Mouse (Mus musculus) right cerebral cortex, postnatal 10 days (tissue): ENCODE measurements around the gene Svbp.

ENCODE experiments used
- DNase-seq, 2 experiments: peaks; one replicate each; pipeline ENCODE4 v3.0.0; 2021; ENCODE audit warnings: low spot score in 2 of 2

Svbp gene

DNA sequence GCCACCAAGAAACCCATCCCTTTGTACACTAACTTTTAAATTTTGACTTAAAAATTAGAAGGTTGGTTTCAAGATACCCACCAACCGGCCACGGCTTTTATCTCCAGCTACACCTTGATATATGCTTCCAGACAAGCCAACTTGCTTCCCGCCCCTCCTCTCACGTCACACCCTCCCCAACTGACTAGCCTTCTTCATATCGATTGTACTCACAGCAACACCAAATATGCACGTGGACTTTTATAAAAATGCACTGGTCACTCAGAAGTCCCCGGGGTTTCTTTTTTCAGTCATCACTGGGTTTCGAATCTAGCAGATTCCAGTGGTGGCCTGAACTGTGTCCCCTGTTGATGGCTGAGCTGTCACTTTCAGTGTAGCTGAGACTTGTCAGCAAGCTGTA, 4.5 kb upstream of the Svbp start:
- no peak for DNase-seq

DNA sequence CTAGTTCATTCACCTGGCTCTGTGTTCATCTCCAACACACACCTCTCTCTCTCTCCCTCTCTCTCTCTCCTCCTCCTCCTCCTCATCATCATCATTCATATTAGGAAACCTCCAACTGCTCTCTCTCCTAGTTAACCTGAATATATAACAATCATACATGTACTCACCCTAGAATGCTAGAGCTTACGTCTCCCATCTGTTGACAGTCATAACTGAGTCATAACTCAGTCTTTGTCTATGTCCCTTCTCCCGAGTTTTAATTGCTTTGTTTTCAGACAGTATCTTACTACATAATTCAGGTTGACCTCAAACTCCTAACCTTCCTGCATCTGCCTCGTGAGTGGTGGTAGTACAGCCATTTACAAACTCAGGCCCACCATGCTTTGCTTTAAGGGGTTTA, 3.8 kb upstream of the Svbp start:
- DNase-seq = no peak

DNA sequence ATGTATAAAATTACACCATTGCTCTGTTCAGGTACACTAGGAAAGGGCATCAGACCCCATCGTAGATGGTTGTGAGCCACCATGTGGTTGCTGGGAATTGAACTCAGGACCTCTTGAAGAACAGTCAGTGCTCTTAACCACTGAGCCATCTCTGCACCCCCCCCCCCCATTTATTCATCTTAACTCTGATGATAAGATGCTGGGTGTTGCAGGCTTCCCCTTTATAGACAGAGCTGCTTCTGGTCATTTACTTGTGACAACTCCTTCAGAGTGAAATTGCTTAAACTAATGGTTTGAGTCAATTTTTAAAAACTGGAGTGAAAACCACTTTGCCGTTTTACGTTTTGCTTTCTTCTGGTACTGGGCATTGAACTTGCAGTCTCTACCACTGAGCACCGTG, 2.3 kb upstream of the Svbp start:
- no peak for DNase-seq

DNA sequence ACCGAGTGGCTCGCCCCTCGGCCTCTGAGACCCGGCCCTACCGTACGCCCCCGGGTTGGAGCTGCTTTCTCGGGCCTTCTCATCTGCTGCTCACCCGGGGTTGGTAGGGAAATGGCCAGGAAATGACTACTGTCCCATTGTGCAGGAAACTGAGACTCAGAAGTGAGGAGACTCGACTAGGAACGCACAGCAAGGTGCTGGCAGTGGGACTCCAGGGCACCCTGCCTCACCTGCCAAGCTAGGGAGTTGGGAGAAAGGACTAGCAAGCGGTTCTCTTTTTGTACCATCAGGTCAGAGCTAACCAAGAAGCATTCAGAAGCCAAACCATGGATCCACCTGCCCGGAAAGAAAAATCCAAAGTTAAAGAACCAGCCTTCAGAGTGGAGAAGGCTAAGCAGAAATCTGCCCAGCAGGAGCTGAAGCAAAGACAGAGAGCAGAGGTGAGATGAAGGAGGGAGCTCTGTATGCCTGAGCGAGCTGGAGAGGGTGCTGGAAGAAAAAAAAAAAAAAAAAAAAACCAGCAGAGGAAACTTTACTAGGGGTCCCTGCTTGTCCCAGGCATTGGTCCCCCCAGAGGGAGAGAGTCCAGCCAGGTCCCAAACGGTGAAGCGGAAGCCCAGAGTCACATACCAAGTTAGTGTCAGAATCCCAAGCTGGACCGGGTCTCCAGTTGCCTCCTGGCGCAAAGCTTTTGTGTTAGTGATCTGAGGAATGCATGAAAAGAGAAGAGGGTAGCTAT, 645 bp downstream of the Svbp start:
- DNase-seq = peak in 1 of 2 experiments; percentile 43

DNA sequence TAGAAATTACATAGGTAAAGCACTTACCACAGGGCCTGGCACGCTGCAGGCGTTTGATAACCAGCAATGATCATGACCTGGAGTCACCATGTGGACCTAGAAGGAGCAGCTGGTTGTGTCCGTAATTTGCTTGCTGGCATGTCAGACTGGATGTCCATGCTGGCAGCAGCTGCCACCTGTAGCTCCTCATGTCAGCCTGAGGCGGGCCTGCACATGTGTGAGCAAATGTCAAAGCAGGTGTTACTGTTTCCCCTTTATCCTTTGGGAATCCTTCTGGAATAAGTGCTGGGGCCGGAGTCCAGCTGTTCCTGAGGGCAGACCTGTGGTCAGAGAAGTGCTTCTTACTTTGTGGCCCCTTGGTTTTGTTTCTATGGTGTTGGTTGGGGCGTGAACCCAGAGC, 3.0 kb downstream of the Svbp start:
- no peak for DNase-seq

DNA sequence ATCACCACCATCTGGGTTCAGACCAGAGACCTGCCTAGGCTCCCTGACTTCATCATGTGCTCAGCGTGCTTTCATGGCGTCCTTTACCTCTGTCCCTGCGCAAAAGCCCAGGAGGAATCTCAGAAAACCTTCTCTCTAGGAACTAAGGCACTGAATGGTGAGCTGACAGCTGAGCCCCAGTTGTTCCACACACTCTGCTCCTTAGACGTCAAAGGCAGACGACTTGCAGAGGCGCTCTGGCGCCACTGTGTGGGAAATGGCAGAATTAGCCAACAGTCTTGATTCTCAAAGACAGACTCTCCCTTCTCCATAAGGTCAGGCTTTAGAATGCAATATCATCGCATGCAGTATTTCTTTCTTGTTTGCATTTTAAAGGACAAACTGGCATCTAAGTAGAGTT, 9.6 kb downstream of the Svbp start:
- peak; percentile 57 to 75 for DNase-seq

DNA sequence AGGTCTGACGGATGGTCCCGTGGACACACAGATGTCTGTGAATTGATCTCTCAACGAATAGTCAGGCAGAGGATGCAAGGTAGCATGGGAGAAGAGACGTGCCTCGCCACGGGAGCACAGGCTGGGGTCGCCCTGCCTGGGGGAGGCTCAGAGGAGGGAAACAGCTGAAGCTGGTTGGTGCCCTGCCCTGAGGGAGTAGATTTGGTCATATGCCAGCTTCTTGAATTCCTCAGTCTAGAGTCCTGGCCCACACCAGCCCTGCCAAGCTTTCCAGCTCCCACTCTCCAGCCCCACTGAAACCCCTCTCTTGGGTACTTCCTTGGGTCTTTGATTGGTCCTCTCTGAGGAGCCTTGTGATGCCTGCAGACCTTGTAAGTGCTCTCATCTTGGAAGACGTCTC, 21.6 kb downstream of the Svbp start:
- no peak for DNase-seq

DNA sequence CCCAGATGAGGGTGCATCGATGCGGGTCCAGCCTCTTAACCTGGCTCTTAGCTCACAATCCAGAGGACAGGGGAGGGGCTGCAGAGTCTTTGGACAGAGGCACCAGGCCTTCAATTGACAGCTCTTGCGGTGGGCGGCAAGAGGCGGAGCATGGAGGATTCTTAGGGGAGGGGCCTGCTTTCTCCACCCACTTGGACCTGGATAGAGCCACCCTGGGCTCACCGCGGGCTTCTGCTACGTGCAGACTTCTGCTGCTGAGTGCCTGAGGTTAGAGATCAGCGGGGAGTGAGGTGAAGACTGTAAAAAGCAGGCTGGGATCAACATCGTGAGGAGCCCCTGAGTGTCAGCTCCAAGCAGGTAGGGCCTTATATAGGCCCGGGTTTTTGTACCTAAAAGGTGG, 23.1 kb downstream of the Svbp start, which contains the start of gene Tmem269:
Tmem269 (minus strand) TSS at position 49 of the 400 bp plus-strand sequence.
- DNase-seq = no peak

DNA sequence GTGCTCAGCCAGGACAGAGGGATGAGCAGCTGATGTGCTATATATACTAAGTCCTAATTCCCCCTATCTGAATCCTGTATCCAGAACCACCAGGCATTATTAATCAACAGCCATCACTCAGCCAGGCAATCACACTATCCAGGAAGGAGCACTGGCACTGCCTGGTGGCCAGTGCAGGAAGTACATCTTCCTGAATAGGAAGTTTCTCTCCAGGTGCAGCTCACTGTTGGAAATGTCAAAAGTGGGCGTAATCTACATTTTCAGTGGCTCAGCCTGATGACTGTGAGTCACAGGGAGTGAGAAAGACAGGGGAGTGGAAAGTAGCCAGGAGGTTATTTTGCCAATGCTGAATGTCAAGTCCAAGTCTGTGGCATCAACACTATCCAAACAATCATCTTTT, 28.6 kb downstream of the Svbp start:
- DNase-seq = no peak

DNA sequence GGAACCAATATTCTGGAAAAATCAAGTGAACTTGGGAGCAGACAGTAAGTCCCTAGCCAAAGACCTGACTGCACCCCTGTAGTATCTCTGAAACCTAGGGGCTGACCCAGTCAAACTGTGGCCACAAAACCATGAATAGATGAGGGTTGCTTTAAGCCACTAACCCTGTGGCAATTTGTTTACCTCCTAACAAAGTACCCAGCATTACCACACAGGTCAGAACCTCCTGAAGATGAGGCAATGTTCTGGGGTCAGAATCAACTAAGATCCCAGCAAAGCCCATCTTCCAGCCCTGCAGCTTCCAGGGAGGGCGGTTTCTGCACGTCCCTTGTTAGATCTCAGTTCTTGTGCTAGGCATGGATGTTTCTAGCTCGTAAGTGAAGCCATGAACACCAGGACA, 29.4 kb downstream of the Svbp start:
- no peak for DNase-seq

DNA sequence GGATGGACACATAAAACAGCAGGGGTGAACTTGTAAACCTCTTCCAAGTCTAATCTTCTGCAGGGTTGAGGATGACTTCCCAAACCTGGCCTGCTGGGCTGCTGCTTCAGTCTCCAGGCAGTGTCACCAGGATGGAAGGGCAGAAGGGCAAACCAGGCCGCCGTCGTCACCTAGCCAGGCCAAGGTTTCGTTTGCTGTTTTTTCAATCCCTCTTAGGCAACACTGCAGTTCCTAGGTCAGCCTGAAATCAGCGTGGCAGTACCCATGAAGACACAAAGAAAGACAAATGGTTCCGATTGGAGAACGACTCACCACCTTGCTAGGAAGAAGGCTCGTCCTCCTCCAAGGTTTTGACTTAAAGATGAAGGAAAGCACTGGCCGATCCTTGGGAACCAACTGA, 30.6 kb downstream of the Svbp start:
- DNase-seq = no peak

DNA sequence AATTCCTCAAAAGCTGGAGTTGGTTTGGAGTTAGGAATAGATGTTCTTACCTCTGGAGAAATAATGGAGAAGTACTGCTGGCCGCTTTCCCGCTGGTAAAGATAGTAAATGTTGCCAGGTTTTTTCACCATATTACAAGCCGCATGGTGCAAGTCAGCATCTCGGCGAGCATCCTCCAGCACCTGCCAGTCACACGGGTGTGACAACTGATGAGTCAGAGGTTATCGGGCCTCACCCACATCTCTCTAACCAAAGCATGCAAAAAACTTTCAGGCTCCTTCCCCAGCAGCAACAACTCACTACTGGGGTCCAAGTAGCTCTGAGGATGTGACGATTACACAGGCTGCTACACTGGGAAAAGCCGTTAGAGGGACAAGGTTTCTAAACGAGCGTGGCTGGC, 31.6 kb downstream of the Svbp start:
- no peak for DNase-seq

DNA sequence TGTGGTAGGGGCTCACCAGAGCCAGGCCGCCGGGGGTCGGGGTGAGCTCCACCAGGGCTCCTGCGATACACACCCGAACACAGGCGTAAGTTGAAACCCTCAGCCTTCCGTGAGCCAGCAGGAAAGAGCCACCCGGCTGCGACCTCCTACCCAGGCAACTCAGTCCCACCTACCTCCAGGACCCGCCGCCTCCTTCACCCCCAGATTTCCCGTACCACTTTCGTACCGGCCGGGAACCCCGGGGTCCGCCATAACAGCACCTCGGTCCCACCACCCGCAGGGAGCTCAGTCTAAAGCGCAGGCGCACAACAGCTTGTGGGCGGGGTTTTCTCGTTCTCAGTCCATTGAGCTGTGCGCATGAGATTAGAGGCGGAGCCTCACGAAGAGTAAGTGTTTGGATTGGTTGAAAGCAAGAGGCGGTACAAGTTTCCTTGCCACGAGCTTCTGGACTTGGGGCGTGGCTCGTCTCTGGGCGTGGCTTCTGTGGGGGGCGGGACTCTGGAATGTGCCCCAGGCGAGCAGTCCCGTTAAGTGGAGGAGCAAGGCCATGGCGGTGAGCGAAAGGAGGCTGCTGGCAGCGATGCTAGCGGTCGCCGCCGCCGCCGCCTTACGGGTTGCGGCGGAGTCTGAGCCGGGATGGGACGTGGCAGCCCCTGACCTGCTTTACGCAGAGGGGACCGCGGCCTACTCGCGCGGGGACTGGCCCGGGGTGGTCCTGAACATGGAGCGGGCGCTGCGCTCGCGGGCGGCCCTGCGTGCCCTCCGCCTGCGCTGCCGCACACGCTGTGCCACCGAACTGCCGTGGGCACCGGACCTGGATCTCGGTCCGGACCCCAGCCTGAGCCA, 37.5 kb downstream of the Svbp start, which contains the start of the genes AU022252 and P3h1:
AU022252 (minus strand) TSS at position 303 of the 846 bp plus-strand sequence.
P3h1 (plus strand) TSS at position 506 of the 846 bp plus-strand sequence.
- peak; percentile 99 for DNase-seq

DNA sequence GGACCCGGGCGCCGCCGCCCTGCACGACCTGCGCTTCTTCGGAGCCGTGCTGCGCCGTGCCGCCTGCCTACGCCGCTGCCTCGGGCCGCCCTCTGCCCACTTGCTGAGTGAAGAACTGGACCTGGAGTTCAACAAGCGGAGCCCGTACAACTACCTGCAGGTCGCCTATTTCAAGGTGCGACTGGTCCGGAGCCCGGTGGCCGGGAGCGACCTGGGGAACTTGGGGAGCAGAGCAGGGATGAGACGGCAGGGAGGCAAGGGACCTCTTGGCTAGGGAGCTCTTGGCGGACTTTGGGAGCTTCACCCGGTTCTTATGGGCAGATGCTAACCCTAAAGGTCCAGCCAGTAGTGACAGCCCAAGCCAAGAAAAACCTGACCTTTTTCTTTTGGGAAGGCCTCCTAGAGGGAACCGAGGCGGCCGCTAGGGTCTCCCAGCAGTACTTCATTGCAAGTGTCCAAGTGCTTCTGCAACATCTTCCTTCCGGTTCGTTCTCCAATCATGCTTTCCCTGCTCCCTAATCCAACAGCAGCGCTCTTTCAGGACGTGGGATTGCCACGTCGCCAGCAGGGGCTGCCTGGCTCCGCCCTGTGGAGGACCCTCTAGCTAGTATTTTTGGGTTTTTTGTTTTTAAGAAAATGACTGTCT, 38.3 kb downstream of the Svbp start:
- peak; percentile 77 to 84 for DNase-seq

DNA sequence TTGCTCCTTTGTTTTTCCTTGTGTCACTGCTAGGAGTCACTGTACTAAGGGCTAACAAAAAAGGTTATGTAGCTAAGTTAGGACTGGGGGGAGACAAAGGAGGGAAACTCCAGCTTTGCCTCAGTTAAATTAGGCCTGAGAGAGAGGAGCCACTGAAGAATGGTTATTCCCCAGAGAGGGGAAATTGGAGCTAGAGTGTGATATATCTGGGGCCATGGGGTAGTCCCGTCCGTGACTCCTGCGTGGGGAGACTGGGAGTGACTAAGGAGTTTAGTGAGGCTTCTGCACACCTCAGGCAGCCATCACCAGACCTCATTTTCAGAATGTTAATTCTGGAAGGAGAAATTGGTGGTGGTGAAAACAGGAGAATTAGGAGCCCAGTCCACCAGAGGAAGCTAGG, 39.2 kb downstream of the Svbp start:
- DNase-seq = no peak

DNA sequence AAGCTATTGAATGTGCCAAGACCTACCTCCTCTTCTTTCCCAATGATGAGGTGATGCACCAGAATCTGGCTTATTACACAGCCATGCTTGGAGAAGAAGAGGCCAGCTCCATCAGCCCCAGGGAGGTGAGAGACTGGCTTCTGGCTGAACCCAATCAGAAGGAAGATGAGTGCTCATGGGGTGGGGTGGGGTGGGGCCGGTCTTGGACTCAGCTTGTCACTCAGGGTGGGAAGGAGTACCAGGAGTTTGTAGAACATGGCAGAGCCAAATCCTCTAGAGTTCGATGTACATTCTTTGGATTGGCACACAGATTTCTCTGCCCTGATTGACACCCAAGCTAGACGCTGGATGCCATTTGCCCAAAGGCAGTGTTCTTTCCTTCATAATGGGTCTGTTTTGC, 43.6 kb downstream of the Svbp start:
- DNase-seq = no peak

DNA sequence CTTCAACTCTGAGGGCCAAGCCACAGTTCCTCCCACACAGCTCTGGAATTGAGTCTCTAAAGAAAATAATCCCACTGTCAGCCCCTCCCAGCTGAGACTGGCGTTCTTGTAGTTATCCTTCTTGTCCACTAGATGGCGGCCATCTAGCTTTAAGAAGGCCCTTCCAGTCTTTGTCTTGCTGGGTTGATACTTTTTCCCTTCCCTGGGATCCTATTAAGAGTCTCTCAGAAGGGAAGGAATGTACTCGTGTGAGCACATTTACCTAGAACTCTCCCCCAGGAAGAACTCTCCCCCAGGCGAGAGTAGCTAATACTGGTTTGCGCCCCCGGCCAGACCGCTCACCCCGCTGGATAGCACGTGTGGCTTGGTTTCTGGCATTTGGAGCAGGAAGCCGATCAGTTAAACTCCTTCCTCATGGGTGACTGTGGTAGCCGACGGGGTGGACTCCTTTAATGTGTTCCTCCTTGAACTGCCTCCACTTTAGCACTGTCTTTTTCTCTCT, 44.1 kb downstream of the Svbp start:
- peak in 1 of 2 experiments; percentile 72 for DNase-seq

DNA sequence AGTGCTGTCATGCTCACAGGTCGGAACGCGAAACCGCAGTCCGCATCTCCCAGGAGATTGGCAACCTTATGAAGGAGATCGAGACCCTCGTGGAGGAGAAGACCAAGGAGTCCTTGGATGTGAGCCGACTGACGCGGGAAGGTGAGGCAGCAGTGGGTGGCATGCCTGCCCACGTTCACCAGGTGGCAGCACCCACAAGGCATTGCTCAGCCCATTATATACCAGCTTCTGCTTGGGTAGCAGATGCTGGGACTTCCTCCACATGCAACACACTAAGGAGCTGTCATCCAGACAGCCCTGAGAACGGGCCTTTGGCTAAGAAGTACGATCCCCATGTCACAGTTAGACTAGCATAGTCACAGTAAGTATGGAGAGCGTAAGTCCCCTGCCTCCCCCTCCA, 46.6 kb downstream of the Svbp start:
- DNase-seq = peak; percentile 71 to 74

DNA sequence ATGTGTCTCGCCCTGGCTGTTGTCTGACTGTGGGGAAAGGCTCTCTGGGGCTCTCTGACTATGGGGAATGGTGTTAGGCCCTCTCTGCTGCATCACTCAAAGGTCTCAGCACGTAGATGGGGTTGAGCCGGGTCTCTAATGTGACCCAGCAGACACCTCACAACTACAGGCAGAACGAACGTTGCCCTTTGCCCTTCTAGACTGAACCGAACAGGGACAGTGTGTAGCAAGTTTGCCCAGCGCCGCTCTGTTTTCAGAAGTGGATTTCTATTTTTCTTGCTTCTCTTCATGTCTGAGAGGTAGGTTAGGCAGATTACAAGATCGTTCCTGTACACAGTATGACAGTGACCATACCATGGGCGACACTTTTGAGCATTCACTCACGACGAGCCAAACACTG, 47.5 kb downstream of the Svbp start:
- no peak for DNase-seq

DNA sequence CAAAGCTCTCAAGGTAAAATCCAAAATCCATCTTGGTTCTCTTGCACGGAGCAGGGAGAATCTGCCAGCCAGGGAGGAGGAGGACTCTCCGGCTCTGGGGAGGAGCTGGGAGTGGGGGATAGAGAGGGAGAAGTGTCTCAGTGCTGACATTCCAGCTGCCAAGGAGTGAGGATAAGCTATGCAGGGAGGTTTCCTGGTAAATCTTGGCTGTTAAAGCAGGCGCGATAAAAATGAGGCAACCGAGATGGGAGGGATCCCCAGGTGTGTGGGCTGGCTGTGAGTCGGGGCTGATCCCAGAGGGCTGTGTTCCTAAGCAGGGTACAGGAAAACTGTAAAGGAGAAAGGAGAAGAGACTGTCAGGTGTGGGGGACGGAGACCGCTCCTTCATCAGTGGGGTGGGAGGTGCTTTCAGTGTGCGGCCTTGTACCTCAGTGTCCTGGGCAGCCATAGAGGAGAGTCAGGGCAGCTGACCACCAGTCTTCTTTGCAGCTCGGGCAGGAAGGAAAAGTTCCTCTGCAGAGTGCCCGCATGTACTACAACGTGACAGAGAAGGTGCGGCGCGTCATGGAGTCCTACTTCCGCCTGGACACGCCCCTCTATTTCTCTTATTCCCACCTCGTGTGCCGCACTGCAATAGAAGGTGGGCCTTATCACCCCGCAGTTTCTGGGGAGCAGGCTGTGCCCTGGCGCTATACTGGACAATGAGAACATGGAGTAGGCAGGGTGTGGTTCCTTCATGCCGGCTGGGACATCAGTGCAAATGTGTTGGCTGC, 49.5 kb downstream of the Svbp start:
- peak; percentile 46 to 62 for DNase-seq

DNA sequence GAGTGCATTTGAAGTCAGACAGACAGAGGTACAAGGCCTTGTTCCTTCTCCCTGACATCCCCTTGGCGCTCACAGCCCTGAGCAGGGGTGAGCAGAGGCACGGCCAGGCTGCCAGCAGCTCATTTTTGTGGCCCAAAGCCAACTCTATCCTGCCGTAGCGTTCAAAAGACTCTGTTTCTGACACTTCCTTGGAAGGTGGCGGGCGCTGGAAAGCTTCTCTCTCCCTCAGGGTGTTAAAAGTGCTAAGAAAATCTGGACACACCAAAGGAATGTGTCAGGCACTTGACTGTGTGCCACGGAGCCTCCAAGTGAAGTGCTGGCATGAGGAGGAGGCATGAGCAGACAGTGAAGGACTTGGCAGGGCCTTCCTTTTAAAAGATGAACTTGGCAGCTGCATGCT, 50.5 kb downstream of the Svbp start:
- DNase-seq = peak; percentile 72 to 79
